Mouse (Mus musculus): ENCODE measurements at regions not wholly inside any gene's neighbourhood (a gene's known extent, or its start where the extent isn't known, plus 50 kb on each side); places are given as distances from the start of the nearest gene placed in this dataset.

DNA sequence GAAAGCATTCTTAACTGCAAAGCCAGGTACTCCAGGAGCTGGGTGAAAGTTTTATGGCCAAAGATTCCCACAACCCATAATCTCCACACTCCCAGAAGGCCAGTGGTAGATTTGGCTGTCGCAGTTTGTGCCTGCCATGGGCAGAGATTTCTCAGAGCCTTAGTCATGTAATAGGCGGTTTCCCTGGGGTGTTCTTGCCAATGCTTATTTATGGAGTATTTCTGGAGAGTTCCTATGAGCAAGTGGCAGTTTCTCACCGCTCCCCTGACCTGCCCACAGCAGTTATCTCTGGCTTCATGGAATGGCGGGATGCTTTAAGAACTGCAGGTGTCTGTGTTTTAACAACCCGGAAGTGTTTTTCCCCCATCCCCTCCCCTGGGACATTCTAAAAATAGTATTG lies 179.8 kb downstream of the 4933412E24Rik start:
- no peak for DNase-seq

DNA sequence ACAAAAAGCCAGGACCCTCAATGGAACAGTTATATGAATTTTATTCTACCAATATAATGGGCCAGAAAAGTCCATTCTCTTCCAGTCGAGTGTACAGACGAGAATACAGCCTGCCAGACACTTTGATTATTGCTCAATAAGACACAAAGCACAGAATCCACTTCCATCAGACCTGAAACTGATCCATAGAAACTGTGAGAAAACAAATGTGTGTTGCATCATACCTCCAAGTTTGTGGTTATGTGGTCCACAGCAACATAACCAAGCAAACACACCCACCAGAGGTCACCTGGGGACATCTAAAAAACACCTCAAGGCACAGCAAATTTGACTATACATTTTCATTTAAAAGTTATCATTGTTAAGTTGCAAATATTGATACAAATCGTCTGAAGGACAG lies 183.2 kb downstream of the 4933412E24Rik start:
- DNase-seq: no peak

DNA sequence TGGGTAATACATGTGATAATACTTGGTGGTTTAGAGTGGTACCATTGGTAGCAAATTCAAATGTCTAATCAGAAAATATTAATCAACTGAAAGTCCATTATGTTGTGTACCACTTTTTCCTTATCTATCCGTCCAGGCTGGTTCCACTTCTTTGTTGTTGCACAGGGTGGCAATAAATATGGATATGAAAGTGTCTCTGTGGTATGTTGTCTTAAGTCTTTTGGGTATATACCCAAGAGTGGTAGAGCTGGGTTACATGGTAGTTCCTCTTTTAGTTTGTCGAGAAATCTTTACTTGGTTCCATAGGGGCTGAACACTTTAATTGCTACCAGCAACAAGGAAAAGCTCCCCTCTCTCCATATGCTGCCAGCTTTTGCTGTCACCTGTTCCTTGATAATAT lies 184.9 kb downstream of the 4933412E24Rik start:
- no peak for DNase-seq

DNA sequence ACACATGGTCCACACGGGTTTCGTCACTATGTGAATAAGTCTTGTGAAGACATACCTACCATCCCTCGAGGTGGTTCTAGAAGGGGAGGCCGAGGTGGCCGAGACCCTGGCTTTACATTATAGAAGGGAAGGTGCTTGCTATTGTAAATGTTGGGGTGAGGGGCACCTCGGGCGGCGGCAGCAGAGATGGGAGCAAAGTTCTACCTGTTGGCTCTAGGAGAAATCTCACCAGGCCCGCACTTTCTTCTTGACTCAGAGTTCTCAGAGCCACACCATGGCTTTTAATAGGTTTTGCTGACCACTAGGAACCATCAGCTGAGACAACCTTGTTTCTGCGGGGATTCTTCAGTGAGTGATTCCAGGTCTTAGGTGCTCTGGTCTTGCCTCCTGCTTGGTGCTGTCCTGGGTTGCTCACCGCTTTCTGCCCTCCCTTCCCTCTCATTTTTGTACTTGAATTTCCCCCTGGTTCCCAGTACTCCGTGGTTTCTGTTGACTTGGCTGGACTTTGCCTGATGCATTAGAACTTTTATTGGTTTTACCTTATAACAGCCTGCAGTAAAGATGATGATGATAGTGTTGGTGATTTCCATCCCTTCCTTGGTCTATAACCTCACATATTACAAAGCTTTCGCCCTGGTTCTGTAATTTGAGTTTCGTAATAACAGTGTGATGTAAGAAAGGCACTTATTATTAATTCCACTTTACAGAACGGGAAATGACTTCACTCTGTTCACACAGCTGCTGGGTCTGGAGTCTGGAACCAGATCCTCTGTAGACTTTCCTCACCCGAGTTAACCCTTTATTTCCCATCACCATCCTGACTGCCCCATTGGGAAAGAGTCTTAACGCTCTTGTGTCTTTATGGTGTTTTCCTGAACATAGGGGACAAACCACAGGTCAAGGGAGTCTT lies 185.6 kb downstream of the 4933412E24Rik start:
- no peak for DNase-seq

DNA sequence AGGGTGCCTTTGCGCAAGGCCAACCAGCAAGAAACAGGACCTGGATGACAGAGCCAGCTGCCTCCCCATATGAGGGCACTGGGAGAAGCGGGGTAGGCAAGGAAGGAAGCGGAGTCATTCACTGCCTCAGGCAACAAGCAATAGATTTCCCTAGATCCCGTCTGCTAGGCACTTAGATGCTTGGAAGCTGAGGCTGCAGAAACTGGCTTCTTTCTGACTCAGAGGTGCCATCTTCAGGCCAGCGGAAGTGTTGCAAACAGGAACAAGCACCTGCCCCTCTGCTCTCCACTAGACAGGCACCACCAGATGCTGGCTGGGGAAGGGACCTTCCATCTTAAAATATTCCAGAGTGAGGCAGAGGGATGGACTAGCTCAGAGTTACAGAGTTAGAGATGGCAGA lies 188.0 kb downstream of the 4933412E24Rik start:
- DNase-seq: peak; percentile 80 to 84

DNA sequence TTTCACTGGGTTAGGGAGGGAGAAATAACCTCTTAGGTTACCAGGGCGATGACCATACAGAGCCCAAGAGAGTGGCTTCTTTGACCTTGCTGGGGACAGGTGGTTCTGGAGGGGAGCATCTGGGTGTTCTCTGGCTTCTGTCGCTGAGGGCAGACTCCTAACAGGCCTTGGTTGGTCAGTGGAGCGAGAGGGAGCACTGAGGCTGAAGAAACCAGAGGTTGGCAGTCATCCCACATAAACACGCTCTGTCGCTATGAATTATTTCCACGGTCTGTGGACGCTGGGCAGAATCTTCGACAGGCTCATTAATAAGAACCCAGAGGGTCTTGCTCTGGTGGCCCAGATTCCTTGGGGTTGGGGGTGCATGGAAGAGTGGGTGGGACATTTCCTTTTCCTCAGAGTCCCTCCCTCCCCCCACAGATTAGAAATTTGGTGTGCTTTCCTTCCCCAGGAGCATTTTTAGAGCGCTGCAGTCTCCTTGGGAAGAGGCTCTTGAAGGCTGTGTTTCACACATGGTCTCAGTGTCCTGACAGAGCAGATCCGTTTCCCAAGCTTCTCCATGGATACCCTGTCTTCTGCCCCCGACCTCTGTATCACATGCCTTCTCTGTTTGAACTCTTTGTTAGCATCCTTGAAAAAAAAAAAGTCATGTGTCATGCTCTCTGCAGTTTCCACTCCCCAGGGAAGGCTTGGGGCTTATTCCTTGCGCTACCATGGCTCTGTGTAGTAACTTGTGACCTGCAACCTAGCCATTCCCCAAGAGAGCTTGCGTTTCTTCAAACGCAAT lies 190.1 kb downstream of the 4933412E24Rik start:
- peak in 1 of 2 experiments; percentile 18 for DNase-seq

DNA sequence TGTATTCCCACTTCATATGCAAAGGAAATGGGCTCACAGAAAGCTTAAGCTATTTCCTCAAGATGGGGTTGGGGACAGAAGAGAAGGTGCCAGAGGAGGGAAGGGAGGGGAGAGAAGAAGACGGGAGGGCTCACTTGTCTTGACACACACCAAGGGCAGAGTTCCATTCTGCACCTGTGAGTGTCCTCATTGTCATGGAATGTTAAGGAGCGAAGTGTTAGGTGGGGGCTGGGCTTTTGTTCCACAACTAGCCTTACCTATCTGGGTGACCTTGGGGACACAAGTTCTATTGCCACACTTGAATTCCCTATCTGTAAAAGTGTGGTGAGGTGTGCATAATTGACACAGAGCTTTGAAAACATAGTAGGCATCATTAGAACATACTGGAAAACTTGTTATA lies 192.5 kb downstream of the 4933412E24Rik start:
- DNase-seq: no peak

DNA sequence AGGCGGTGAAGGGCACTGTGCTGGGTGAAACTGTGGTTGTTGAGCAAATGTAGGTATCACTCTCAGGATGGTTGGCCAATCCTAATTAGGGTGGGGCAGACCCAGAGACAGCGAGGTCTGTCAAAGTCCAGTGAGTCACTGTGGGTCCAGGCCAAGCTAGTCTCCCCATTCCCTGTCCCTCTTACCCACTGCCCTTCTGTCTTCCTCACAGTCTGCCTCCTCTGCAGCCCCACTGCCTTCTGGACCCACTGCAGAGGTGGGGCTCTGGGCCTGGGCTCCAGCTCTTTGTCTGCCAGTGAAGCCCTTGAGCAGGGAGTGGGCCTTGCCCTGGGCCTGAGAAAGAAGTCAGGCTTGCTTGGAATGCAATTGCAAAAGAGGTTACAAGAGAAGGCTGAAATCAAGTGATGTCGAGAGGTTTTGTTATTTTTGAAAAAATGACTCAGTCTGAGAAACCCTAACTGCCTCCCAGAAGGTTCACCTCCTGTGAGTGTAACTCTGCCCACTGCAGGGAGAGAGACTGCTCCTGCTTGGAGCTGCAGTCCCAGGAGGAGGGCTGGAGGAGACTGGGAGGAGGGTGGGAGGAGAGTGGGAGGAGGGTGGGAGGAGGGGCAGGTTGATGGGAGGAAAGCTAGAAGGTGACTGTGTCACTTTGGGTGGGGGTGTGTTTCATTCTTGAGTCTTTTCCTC lies 193.3 kb downstream of the 4933412E24Rik start:
- peak; percentile 31 to 39 for DNase-seq

DNA sequence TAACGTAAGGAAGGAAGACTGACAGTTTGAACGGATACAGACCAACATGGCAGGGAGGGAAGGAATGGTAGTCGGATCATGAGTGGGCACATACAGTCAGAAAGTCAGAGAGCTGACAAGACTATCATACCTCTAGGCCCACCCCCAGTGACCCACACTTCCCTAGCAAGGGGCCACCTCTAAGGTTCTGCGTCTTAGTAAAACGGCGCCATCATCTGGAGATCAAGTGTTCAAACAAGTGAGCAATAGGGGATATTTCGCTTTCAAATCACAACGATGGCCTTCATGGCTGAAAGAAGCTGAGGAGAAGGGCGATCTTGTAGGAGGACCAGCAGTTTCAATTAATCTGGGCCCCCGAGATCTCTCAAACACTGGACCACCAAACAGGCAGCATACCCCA lies 196.1 kb downstream of the 4933412E24Rik start:
- no peak for DNase-seq

DNA sequence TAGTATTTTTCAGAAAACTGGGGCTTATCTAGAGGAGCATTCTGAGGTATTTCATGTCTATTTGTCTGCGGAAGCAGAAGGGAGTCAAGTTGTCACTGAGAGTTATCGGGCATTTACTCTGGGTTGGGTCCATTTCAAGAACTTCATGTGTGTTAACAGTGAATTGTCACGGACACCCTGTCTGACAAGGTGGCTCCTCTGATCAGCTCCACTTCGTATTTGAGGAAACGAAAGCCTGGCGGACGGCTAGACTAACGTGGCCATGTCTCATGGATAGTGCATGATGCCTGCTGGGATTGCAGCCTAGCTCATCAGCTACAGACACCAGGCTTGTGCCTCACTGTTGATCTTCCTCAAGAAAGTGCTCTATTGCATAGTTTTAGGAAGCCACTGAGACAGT lies 200.4 kb downstream of the 4933412E24Rik start:
- DNase-seq: no peak

DNA sequence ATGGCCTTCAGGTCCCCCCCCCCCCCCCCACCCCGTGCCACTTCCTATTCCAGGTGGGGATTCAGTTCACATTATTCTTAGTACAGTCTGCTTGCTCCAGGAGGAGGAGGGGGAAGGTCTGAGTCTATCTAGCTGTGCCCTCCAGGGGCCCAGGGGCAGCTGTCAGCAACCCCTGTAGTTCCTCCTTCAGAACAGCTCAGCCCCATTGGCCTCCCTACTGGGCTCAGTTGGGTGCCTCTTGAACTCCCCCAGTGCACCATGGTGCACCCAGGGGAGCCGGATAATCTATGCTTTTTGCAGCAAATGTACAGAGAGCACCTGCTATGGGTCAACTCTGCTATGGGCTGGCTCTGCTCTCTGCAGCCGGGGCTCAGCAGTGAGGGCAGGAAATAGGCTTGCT lies 204.8 kb downstream of the 4933412E24Rik start:
- no peak for DNase-seq

DNA sequence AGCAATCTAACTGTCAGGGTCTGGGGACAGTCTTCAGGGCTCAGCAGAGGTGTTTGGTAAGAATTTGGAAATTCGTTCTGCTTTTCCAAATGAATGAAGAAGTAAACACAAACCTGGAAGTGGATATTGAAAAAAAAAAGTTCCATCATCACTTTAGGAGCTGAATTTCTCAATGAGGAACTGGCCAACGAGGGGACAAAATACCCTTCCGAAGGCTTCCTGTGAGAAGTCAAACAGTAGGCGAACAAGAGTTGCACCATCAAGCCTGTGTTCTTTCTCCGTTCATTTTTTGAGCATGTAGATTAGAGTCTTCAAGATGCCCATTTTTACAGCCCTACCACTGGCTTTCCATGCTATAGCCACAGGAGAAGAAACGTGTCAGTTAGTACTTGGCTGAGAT lies 207.1 kb downstream of the 4933412E24Rik start:
- DNase-seq: no peak

DNA sequence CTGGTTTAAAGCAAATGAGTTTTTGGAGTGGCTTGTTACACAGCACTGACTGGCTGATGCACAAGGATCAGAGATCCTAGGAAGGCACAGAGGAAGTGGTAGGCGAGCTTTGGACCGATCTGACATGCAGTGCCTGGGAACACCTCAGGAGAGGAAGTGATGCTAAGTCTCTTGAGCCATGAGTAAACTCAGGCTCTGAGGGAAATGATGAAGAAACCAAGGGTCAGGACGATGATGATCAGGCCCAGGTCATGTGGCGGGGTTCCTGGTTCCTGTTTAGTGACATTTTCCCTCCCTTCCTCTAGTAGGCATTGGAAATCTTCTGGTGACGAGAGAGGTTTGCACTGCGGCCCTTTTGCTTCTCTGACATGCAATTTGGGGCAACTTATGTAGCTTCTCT lies 208.7 kb downstream of the 4933412E24Rik start:
- DNase-seq: no peak

DNA sequence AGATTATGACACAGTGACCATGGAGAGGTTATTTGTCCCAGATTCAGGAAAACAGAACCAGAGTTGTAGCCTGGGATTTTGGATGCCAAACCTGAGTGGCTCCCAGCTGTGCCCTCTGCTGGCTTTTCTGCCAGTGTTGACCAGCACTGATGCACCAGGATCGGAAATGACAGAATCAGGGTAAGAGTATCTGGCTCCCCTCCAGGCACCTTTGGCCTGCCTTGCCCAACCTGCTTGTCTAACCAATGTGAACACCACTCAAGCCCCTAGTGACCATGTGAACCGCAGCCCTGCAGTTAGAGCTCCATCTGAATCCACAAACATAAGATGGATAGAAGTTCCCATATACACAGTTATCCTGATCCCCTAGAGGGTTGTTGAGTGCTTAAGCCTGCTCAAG lies 210.6 kb downstream of the 4933412E24Rik start:
- no peak for DNase-seq

DNA sequence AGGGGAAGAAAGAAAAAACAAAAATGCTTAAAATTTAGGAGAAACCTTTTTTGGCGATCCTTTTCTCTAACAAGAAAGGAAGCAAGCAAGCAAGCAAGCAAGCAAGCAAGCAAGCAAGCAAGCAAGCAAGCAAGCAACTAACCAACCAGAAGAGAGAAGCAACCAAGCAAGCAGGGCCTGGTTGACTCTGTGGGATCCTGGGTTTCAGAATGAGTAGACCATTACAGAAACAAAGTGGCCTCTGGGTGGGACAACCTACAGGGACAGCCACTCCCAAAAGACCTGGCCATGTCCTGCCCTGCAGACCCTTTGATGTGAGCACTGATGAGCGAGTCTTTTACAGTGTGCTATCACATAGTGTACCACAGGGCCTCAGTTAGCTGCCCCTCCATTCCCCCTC lies 211.6 kb downstream of the 4933412E24Rik start:
- DNase-seq: no peak

DNA sequence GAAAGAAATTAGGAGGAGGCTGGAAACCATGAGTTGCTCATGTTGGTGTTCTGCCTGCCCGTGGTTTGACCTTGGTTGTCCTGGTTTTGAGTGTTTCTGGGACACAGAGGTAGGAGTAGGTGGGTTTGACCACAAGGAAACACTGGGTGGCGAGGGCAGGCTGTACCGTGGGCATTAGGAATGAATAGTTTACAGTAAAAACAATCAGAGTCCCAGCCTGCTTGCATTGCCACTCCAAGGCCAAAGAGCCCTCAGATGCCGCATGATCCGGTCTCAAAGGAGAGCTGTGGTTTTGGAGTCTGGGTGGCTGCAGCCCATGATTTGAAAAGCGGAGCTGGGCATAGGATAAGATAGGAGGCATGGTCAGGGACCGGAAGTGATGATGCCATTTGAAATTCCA lies 212.0 kb downstream of the 4933412E24Rik start:
- no peak for DNase-seq

DNA sequence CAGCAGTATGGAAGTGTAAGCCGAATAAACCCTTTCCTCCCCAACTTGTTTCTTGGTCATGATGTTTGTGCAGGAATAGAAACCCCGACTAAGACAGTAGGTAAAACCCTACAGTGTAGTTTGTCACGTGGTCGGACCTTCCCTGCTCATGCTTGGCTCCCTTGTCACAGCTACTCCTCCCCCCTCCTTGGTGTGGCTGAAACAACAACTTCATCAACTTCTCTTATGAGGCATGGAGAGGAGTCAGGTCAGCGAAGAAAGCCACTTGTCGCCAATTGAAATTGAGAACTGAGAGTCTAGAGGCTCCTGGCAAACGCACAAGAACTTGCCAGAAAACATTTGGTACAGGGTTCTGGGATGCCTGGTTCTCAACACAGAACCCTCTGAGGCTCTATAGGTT lies 214.1 kb downstream of the 4933412E24Rik start:
- DNase-seq: no peak

DNA sequence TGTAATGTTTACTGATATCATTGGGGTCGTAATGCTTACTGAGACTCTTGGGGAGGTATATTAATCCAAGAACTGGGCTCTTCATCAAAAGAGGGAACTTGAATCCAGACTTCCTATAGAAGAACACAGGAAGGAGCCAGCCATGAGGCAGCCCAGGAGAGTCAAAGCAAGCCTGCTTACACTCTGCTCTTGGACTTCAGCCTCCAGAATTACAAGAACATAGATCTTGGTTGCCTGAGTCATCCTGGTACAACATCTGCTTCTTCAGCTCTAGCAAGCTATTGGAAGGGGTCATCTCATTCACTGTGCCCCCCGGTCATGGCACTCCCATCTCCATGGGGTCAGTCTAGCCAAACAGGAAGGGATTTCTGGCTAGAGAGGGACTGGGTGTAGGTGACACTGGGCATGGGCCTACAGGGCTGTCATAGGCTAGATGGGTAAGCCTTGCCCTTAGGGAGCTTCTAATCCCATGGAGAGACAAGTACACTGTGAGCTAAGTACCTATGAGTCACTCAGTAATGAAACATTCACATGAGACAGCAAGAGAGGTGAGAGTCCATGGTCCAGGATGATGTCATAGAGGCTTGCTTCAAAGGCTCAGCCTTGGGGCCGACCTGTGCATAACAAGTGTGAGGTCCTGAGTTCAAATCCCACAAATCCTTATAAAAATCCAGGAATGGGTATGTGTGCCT lies 217.1 kb downstream of the 4933412E24Rik start:
- no peak for DNase-seq

DNA sequence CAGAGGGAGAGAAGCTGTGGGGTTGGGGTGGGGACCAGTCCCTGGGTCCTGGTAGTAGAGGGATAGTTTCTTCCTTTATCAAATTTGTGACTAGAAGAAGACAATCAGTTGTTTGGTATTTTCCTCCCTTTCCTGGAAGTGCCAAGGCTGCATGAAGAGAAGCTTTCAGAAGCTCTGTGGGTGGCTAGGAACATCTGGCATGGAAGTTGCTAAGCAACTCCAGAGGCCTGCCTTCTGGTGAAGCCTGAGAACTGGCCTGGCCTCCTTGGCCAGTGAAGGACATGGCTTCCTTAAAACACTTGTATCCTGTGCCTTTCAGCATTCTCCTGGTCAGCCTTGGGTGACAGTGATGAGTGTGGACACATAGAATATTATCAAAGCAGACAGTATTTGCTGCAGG lies 217.9 kb downstream of the 4933412E24Rik start:
- DNase-seq: no peak

DNA sequence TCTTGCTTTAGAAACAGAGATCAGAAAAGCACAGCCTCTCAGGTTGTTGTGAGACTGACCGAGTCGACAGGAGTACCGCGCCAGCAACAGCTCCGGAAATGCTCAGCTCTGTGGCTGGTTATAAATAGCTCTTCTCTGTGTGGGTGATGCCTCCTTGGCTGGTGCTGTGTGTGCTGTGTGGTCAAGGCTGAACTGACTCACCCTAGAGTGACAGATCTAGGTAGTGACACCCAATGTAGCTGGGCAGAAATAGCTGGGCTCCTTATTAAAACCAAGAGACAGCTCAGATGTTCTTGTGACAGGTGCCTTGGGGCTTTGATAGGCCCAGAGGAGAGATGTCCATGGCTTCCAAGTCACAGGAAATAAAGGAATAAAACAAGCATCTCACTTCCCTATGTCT lies 220.7 kb downstream of the 4933412E24Rik start:
- peak; percentile 72 to 76 for DNase-seq

DNA sequence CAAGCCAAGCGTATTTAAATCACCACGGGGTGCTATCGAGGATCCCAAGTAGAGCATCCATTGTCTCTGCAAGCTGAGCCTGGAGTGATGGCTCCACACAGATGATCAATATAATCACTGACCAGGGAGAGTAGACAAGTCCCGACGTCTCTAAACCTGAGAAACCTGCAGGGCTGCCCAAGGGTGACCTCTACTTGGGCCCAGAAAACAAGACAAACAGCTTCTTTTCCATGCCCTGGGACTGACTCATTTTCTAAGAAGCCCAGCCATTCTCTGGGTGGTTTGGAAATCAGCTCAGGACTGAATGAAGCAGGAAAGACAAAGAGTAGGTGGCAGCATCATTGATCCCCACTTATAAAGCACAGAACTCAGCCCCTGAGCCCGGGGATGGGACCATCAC lies 221.5 kb downstream of the 4933412E24Rik start:
- no peak for DNase-seq
